Mouse (Mus musculus) ES-Bruce4 (cell line): ENCODE results near the gene Bag5.

ENCODE experiments used
- CTCF ChIP-seq: IDR thresholded peaks from one replicate; pipeline ENCODE4 v1.8.1; 2011; ENCODE audit warnings: low read depth, low read length
- EP300 ChIP-seq: IDR thresholded peaks from 2 replicates; pipeline ENCODE4 v1.6.1; 2011; ENCODE audit warnings: low read depth, low read length; ENCODE audit not compliant: insufficient read depth

DNA sequence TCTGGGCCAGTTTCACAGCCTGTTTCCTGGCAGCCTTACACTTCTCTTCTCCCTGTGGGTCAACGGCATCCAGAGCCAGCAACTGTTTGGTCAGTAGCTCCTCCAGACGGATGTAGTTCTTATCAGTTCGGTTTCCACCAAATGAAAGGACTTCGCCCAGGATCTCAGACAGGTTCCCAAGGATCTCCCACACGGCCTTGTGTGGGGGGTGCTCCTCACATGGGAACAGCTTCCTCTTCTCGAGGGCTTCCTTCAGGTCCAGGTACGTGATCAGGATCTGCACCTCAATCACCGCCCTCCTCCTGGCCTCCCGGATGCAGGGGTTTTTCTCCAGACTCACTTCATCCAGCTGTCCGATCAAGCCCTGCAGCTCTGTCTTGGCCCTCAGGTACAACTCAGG is 3.0 kb downstream of the Bag5 start:
- no peak for TF ChIP-seq CTCF
- no peak for TF ChIP-seq EP300
